Mouse (Mus musculus): ENCODE measurements around the gene Fam24a.

DNA sequence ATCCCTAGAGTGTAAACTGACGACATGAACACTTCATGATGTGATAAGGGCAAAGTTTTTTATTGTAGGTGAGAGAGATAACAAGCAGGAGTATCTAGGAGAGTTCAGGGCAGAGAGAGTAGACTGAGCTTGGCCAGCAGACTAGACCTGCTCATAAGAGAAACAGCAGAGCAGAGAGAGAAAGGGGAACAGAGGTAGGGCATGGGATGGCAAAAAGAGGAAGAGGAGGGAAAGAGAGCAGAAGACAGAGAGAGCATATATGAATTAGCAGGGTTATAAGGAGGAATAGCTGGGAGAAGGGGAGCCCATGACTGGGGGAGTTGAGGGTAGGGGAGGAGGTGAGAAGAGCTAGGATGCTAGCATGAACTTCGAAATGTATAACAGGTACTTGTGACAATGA, 2.0 kb upstream of the Fam24a start:
- TF ChIP-seq CTCF (conservative IDR thresholded peaks at IDR 0.05; ENCODE audit: low read length) (no peak), POU5F1 (IDR thresholded peaks at IDR 0.05; ENCODE audit: borderline replicate concordance, low read length) (no peak)
